Mouse (Mus musculus) layer of hippocampus, adult 11-12 months (tissue): Measurements from ENCODE around the gene Fam53b.
A peak's percentile ranks its signal among the peaks of the same experiment; 100 is the strongest.

Source experiments
- DNase-seq: peaks from one replicate; pipeline ENCODE4 v3.0.0; 2022; ENCODE audit warnings: low spot score

Fam53b gene

DNA sequence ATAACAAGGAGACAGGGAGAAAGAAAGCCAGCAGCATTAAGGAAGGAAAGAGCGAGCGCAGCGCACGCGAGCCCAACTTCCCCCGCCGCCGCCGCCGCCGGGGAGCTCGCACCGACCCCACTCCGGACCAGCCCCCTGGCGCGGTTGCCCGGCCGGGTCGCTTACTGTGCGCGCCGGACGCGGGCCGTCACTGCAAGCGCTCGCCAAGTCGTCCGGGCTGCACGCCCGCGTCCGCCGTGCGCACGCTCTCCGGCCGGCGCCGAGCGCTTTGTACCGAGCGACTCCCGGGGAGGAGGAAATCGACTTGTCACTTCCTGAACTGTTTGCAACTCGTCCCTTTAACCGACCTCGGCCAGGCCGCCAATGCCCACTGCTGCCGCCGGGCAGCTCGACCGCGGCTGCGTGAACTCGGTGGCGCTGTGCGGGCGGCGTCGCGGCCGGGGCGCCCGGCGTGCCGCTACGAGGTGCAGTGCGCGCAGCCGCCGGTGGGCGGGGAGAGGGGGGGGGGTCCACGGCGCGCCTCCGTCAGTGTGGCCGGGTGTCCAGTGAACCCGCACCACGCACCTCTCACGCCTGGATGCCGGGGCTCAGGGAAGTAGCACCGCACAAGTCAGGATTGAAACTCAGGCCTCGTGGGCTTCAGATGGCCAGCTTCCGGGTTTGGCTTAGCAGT lies at the start of gene Fam53b:
Fam53b (minus strand) TSS at position 471 of the 673 bp plus-strand sequence.
- no peak for DNase-seq

DNA sequence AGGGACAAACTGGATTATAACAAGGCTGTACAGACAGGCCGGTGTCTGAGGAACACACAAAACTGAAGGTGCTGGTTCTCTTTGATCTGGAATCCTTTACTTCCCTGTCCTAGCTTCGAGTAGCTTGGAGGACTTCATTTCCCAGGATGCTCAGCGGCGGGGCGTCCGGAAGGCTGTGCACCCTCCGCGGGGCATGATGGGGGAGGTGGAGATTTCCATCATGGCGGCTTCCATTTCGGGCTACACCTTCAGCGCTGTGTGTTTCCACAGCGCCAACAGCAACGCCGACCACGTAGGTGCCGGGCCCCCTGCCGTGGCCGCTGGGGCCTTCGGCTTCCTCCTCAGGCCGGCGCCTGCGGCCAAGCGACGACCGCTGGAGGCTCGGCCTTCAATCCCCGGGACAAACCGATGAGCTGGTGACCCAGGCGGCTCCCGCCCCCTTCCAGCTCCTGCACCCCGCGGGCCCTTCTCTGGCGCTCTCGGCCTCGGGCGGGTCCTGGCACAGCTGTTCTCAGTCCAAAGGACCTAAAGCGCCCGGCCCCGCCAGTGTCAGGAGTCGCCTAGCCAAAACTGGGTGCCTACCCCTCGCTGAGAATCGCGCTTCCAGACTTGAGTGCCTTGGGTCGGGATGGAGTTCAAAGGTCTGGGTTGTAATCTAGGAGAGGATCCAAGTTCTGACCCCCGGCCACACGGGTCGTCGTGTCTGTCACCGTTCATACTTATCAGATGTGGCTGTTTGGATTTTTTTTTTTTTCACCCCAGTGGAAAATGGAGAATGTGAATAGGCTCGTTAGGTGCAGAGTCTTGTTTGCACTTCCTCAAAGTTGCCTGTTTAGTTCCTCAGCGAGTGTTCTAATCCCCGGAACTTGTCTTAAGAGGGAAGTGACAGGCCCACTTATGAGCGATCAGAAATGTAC lies 45.6 kb upstream of the Fam53b start, which contains the start of gene Abraxas2:
Abraxas2 (plus strand) TSS at position 184 of the 917 bp plus-strand sequence.
- DNase-seq: peak; percentile 88

DNA sequence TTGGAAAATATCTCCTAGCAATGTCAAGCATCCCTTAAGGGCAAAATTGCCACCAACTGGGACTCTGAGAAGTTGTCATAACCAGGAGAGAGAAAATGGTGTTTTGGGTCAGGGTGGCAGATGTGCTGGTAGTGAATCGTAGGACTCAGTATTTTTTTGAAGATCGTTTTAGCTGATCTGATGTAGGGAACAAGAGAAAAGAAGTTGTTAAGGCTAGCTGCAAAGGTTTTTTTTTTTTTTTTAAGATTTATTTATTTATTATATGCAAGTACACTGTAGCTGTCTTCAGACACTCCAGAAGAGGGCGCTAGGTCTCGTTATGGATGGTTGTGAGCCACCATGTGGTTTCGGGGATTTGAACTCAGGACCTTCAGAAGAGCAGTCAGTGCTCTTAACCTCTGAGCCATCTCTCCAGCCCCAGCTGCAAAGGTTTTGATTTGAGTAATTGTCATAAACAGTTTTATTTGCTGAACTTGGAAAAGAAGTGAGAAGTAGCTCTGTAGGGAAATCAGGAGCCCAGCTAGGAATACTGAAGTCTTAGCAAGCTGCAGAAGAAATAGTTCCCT lies 44.4 kb upstream of the Fam53b start:
- DNase-seq: no peak

DNA sequence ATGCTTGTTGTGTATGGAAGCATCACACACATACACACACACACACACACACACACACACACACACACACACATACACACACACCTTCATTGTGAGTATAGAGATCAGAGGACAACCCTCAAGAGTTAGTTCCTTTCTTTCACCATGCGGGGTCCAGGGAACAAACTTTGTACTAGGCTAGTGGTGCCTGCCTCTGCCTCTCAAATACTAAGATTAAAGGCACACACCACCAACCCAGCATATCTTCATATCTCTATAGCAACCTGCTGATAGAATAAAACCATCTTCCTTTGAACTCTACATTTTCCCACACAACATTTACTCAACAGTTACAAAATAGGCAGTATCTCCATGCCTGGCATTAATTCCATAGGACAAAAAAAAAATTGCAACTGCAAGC lies 42.4 kb upstream of the Fam53b start:
- DNase-seq: no peak

DNA sequence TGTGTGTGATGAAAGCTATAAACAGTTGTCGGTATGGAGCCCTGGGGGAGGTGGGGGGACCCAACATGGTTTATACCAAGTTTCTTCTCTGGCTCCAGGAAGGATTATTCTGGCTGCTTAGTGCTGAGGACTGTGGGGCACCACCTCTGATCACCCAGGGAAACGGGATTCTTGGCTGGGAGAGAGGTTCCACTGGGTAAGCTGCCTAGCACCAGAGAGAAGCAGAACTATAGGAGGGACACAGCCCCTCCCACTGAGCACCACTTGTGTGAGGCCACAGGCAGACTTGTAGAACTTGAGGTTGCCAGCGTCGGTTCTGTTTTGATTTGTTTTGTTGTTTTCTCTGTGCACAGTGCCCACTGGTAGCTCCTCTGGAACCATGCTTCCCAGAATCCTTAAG lies 40.3 kb upstream of the Fam53b start:
- no peak for DNase-seq

DNA sequence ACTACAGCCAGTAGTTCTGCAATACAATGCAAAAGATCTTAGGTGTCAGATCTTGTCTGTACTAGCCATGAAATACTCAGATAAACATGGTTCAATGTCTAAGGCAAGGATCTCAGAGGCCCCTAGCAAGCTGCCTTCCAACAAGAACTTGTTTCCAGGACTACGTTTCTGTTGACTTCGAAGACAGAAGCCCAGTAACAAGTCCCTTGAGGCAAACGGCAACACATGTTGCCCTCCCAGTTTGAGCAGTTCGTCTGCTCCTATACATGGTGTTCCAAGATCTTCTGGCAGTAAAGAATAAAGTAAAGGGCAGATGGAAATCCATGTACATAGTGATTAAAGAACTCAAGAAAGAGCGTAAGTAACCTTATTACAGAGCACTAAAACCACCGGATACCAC lies 39.7 kb upstream of the Fam53b start:
- DNase-seq: no peak

DNA sequence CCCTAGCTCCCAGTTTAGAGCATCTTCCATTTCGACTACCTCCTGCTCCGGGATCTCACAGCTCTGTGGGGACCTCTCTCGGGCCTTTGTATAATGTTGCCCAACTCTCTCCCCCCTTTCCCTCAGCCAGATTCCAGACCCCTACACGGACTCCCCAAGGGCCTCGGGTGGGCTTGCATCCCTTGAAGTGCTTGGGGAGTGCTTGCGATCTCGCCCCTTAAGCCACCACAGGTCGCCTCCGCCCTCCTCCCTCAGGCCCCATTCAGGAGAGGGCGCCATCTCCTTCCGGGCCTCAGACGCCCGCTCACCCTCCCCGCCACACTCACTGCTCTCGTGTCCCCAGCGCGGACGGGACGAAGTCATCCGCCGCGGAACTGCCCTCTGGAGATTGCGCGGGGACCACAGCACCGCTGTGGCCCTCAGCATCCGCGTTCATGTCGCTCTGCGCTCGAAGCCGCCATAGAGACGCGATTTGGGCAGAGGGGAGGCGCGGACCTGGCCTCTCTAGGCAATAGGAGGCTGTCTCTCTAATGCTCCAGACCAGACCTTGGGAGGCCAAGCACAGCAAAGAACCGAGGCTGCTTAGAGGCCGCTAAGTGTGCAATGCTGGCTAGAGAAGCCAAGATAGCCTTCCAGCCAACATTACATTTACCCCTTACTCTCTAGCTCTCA lies 38.6 kb upstream of the Fam53b start, which contains the start of gene Eef1akmt2:
Eef1akmt2 (minus strand) TSS at position 501 of the 672 bp plus-strand sequence.
- peak; percentile 83 for DNase-seq

DNA sequence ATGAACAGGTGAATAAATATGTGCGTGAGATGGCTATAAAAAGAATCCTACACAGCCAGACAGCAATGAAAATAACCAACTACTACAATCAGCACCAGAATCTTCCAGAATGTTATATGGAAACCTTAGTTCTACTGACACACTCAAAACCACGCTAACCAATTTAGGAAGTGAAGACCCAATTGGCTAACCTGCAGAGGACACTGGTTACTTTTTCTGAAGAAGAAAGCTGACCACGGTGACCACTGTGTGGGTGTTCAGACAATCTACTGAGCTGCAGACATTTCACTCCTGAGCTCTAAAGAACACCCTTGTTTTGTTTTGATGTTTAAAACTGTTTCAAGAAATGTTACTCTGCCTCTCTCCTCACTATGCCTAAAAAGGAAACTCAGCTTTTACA lies 29.5 kb upstream of the Fam53b start:
- no peak for DNase-seq

DNA sequence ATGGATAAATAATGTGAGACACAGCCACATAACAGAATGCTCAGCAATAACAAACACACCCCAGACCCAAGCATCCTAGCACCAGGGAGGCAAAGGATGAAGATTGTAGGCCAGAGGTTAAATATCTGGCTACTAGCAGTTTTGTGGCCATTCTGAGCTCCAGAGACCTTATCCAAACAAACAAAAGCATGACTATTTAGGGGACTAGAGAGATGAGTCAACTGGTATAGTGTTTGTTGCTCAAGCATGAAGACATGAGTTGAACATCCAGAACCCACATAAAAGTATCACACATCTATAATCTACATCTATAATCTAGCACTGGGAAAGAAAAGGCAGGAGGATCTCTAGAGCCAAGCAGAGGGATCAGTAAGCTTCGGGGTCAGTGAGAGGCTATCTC lies 28.8 kb upstream of the Fam53b start:
- no peak for DNase-seq

DNA sequence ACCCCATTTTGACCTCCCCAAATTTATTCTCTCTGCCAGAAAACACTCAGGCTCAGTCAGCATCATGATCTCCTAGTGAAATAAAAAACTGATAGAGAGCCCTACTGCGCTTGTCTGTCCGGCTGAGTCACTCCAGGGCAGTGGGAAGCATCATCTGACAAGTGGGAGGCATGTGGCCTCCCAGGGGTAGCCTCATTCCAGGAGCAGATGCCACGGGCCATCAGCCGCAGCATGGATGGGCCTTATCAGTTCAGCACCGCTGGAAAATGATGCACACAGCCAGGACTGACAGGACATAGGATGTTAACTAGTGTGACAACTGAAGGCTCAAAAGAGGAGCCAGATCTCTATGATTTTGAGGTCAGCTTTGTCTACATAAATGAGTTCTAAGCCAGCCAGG lies 27.6 kb upstream of the Fam53b start:
- no peak for DNase-seq

DNA sequence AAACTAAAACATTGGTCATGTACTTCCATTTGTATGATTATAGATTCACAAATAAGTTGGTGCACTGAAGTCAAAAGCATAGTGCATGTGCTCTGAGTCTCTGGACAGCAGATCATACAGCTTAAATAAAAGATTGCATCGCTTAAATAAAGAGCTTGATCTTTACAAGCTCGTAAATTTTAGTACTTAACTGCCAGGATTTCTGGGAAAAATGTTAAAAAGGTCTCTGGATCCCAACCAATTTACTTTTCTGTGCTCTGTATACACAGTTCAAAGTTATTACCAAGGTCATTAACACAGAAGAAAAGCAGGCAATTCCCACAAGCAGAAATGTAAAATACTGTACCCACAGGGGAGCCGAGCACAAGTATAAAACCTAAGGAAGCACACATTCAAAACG lies 17.3 kb upstream of the Fam53b start:
- DNase-seq: no peak

DNA sequence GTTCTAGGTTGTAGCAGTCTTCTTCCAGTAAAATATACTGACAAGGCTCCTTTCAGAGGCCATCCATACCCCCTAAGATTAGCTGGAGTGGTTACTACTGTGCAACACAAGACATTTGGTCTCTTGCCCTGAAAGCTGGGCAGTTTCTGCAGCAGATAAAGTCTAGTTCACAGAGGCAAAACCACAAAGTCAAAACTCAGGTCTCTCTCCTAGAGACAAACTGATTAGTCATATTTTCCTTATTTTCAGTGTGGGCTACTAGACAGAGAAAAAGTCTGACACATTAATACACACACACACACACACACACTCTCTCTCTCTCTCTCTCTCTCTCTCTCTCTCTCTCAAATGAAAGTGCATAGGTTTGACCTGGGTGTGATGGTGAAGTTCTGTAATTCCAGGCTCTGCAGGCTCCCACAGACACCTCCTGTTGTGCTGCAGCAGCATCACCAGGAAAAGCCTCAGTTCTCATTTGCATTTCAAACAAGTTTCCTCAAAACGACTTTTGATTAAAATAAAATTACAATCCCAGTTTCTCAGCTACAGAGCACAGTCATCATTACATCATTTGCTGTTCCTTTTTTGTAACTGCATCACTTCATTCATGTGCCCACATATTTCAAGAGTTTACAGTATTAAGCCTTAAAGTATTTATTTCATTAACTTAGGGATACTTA lies 10.8 kb upstream of the Fam53b start:
- no peak for DNase-seq

DNA sequence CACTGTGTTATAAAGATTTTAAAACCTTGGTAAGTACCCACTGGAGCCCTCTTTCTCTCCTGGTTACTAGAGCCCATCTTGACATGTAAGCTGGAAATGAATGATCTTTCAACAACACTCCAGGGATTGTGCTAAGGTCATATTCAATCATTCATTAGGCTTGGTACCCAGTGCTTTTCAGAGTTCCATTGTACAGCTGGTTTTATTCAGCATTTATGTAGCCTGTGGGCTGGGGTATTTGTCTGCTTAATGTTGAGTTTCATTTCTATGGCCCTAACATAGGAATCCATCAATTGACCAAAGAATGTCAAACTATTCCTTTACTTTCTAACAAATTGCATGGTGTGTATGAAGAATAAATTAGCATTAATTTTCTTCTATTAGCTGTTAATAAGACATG lies 10.1 kb upstream of the Fam53b start:
- no peak for DNase-seq

DNA sequence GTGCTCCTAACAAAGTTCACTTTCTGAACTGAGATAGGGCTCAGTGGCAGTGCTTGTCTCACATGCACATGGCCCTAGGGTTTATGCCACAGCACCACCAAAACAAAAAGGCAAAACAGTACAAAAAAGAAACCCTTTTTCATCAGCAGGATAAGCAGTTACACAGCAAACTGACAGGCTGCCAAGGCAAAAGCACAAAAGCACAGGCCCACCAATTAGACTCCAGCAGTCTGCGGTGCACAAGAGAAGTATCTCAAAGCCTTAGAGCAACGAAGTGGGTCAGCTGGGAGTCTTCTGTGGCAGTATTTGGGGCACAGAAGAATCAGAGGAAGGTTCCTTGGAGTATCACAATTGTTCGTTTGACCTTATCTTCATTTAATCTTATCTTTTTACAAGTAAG lies 7.0 kb upstream of the Fam53b start:
- DNase-seq: no peak

DNA sequence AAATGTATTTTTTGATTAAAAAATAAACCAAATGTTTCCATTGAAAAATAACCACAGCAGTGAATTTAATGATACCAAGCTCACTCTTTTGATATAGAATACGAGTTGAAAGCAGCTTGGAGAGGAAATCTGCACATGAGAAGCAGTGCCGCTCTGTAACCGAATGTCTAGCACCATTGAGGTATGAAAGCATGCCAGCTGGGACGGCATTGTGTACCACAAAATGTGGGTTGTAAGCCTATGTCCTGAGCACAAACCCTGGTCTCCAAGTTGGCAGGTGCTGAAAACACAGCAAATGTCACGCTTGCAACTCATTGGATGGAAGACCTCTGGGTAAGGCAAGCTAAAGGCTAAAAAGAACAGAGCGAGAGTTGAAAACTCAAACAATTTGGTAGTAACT lies 3.4 kb upstream of the Fam53b start:
- DNase-seq: no peak

DNA sequence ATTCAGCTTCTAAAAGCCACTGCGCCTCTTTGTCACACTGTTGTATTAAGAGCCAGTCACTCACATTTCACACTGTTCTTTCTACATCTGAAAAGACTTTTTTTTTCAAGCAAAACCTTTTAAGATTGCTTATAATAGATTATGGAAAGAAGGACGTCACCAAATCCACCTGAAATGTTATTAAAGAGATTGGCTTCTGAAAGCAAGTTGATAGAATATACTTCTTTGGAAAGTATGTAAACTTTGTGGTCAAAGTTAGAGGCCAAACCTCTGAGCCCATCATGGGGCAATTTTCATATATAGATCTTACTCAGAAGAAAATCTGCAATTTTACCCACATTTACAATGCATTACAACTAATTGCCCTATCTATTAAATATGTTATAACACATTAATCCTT lies 2.8 kb upstream of the Fam53b start:
- DNase-seq: no peak

DNA sequence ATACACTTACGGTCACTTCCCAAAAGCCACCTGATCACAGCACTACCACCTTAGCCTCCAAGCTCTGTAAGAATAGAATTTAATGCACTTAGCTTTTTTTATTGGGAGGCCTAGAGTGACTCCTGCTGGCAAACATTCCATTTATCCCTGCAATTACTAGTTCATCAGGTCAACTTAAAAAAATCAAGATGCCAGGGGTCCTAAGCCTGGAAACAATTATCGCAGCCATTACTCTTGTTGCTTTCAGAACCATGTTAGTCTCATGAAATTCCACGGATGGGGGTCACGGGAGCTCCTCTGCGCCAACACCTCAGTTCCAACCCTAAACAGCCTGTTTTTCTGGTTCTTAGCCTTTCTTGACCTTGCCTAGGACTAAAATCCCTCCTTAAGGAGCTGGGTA lies 1.4 kb upstream of the Fam53b start:
- no peak for DNase-seq

DNA sequence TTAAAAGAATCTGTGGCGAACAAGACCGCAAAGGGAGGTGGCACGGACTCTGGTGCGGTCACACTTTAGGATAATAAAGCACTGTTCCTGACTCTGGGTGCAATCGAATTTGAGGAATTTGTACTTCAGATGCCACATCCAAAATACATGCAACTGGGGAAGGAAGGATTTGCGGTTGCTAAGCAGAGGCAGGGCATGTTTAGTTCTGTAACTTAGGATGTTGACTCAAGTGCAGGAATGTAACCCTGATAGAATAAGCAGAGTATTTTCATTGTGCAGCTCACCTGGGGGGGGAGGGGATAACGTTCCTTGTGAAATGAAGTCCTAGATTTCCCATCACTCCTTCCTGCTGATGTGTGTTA lies 384 bp upstream of the Fam53b start:
- DNase-seq: no peak

DNA sequence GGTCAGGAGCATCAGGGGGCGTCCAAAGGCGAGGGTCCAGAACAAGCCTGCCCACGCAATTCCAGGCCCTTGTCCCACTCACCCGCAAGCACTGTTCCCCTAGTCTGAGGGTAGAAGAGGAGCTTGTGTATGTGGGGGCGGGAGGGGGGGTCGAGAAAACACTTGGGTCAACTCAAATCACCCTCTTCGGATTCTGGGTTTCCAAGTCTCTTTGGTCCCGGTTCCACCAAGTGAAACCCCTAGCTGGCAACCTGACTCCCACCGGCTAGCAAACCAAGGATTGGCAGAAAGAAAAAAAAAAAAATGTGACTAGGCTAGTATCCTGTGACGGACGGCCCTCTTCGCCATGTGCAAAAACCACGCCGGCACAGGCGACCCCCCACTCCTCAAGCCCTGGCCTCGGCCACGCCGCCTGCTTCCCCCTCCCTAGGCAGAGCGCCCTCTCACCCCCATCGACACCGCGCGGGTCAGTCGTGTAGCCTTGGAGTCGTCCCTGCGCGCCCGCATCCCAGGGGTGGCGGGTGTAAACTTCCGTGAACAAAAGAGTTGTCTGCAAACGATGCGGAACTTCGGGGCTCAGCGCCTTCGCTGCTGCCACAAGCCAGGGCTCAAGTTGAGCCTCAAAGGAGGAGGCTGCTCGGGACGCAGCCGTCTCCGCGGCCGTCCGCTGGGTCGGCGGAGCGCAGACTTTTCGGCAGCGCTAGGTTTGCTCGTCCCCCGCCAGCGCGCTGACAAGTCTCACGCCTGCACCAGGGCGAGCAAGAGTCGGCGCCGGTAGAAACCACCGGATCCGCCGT lies 869 bp downstream of the Fam53b start:
- no peak for DNase-seq

DNA sequence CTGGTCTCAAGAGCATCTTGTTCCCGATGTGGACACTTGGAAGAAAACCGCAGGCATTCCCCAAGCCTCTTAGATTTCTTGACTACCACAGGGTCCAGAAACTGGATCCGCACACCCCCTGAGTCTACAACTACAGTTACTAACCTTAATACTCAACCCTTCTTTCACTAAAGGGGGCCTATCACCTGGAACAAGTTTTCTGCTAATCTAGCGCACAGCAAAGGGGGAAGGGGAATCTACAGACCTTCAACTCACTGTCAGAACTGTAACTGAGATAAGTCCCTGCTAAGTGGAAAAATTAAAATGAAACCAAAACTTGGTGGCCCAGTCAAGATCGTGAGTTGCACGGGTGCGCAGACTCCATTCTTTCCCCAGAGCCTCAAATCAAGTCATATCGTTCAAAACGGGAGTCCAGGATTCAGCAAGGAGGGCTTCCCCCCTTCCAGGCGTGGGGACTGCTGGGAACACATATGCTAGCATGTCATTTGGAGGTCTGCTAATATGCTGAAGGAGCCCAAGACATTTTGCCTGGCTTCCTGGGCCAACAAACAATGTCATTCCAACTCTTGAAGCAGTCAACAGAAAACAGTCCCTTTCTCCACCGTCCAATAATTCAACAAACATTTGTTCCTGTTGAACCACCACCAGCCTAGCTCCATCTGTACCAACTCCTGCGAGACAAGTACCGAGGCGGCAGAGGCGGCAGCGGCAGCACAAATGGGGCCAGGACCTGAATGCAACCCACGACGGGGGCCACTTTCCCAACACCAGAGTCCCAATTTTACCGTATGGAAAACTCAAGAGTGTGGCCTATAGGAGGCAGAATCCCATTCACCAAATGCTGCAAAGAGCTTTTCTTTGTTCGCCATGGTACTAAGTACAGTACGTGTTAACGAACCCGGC lies 1.7 kb downstream of the Fam53b start:
- no peak for DNase-seq
